Mouse (Mus musculus) myocyte (in vitro differentiated cells): ENCODE measurements around the gene Kank3. TPM values are rescaled to one million over a fixed set of nuclear protein-coding genes. Genes with fewer than 3 reads are reported as not detected.

ENCODE experiments used
- H3K27me3 ChIP-seq: one replicate; pipeline ENCODE4 v1.6.1; 2011; ENCODE audit not compliant: control insufficient read depth, insufficient read depth, insufficient read length
- H3K36me3 ChIP-seq: one replicate; pipeline ENCODE4 v1.6.1; 2011; ENCODE audit not compliant: control insufficient read depth, insufficient read depth
- H3K4me2 ChIP-seq: one replicate; pipeline ENCODE4 v1.6.1; 2011; ENCODE audit warnings: low read depth, control low read depth
- H3K4me3 ChIP-seq: one replicate; pipeline ENCODE4 v1.5.1; 2011; ENCODE audit warnings: mild to moderate bottlenecking, control low read depth, moderate library complexity
- H3K79me2 ChIP-seq: one replicate; pipeline ENCODE4 v1.6.1; 2011; ENCODE audit not compliant: control insufficient read depth, insufficient read depth
- H3ac ChIP-seq: one replicate; pipeline ENCODE4 v1.6.1; 2011; ENCODE audit not compliant: control insufficient read depth, insufficient read length
- CEBPB ChIP-seq: IDR thresholded peaks from 2 replicates; pipeline ENCODE4 v1.6.1; 2011; ENCODE audit warnings: mild to moderate bottlenecking, moderate library complexity; ENCODE audit not compliant: poor library complexity, insufficient read depth, severe bottlenecking
- E2F4 ChIP-seq: IDR thresholded peaks from one replicate; pipeline ENCODE4 v1.6.1; 2011; ENCODE audit warnings: mild to moderate bottlenecking, control low read depth, moderate library complexity; ENCODE audit not compliant: insufficient read depth
- MAX ChIP-seq: IDR thresholded peaks from one replicate; pipeline ENCODE4 v1.6.1; 2011; ENCODE audit warnings: low read depth, mild to moderate bottlenecking, control low read depth
- MYOD1 ChIP-seq, 3 experiments: IDR thresholded peaks; one replicate each; pipeline ENCODE4 v1.6.1; 2011; ENCODE audit warnings: control low read depth in 2 of 3, low read depth in 2 of 3, mild to moderate bottlenecking in 2 of 3, moderate library complexity in 1 of 3; ENCODE audit not compliant: insufficient read length in 2 of 3, control insufficient read depth in 1 of 3
- MYOG ChIP-seq, 3 experiments: IDR thresholded peaks; one replicate each; pipeline ENCODE4 v1.6.1; 2011; ENCODE audit warnings: control low read depth in 2 of 3, low read depth in 2 of 3, mild to moderate bottlenecking in 2 of 3; ENCODE audit not compliant: insufficient read length in 2 of 3, control insufficient read depth in 1 of 3, insufficient read depth in 1 of 3
- POLR2A ChIP-seq: IDR thresholded peaks from one replicate; pipeline ENCODE4 v1.6.1; 2011; ENCODE audit warnings: low read depth, mild to moderate bottlenecking, control low read depth, moderate library complexity; ENCODE audit not compliant: insufficient read length
- POLR2AphosphoS2 ChIP-seq: IDR thresholded peaks from one replicate; pipeline ENCODE4 v1.6.1; 2011; ENCODE audit warnings: low read depth, control low read depth; ENCODE audit not compliant: insufficient read length
- REST ChIP-seq: IDR thresholded peaks from one replicate; pipeline ENCODE4 v1.6.1; 2011; ENCODE audit warnings: mild to moderate bottlenecking, control low read depth, moderate library complexity; ENCODE audit not compliant: insufficient read depth, insufficient read length
- SRF ChIP-seq: IDR thresholded peaks from one replicate; pipeline ENCODE4 v1.6.1; 2011; ENCODE audit warnings: low read depth; ENCODE audit not compliant: control insufficient read depth, insufficient read length
- TCF12 ChIP-seq: IDR thresholded peaks from one replicate; pipeline ENCODE4 v1.6.1; 2011; ENCODE audit warnings: mild to moderate bottlenecking, control low read depth; ENCODE audit not compliant: poor library complexity, insufficient read depth, severe bottlenecking
- TCF3 ChIP-seq: IDR thresholded peaks from one replicate; pipeline ENCODE4 v1.6.1; 2011; ENCODE audit warnings: low read depth, control low read depth; ENCODE audit not compliant: insufficient read length
- USF1 ChIP-seq: IDR thresholded peaks from one replicate; pipeline ENCODE4 v1.6.1; 2011; ENCODE audit warnings: low read depth, mild to moderate bottlenecking, control low read depth, moderate library complexity
- polyA plus RNA-seq: library from polyadenylated mRNA; unstranded; fragments of >200 nt; fragmentation: generic; extraction: Trizol; gene quantifications from one replicate; pipeline ENCODE4 v1.2.1, GENCODE M21; 2012; ENCODE audit warnings: missing spikeins

The Kank3 gene
- polyA plus RNA-seq, 1 experiment, result 8.3 TPM

GRCm38 (mm10) chr17:33815399-33815798 is 5.1 kb downstream of the Kank3 start:
- H3ac ChIP-seq, result no peak overlapping the region
- TF ChIP-seq E2F4 (no peak), MYOG (IDR thresholded peaks at IDR 0.05; ENCODE audit: control insufficient read depth in 1 of 3, insufficient read depth in 1 of 3, insufficient read length in 2 of 3, low read depth in 2 of 3) (no peak), MAX (no peak)
- H3K4me2 ChIP-seq, result no peak overlapping the region
- H3K4me3 ChIP-seq, result no peak overlapping the region
- no peaks in the 10 kb centered on the region for H3K27me3 ChIP-seq
- no peaks in the 10 kb centered on the region for H3K79me2 ChIP-seq
- H3K36me3 ChIP-seq, result no peaks in the 10 kb centered on the region

DNA sequence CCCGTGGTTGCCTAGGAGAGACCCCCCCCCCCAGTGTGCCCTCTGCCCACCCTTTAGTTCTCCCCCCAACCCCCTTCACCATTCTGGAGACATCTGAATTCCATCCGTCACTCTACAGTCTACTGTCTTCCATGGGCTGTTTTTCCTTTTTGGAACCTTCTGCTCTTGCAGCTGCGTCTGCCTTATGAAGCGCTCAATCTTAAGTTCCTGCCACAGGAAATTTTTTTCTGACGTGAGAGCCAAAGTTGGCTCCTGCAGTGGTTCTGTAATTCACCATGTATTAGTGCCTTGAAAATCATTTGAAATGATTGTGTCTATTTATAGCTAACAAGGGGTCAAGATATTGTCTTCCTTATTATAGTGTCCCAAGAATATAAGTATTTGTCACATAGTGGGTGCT is 6.3 kb downstream of the Kank3 start:
- Histone ChIP-seq H3K4me2 (peak overlapping the region; percentile 91), H3K4me3 (peak overlapping the region; percentile 26), H3K27me3 (no peaks in the 10 kb centered on the region), H3K36me3 (peaks cover 12% of the 10 kb centered on the region), H3ac (no peak overlapping the region), H3K79me2 (no peaks in the 10 kb centered on the region)
- TF ChIP-seq MYOD1 (IDR thresholded peaks at IDR 0.05; ENCODE audit: control insufficient read depth in 1 of 3, insufficient read length in 2 of 3, low read depth in 2 of 3), result no peak
- no peak for TF ChIP-seq TCF3
- no peak for TF ChIP-seq E2F4
- TF ChIP-seq REST, result no peak
- TF ChIP-seq MYOG (IDR thresholded peaks at IDR 0.05; ENCODE audit: control insufficient read depth in 1 of 3, insufficient read depth in 1 of 3, insufficient read length in 2 of 3, low read depth in 2 of 3), result no peak
- TF ChIP-seq POLR2AphosphoS2, result no peak
- TF ChIP-seq MAX, result no peak
- TF ChIP-seq CEBPB, result no peak
- TF ChIP-seq POLR2A, result no peak
- TF ChIP-seq USF1, result no peak
- TF ChIP-seq SRF, result no peak

GRCm38 (mm10) chr17:33817184-33817968 is 7.1 kb downstream of the Kank3 start:
- TF ChIP-seq MYOG (IDR thresholded peaks at IDR 0.05; ENCODE audit: control insufficient read depth in 1 of 3, insufficient read depth in 1 of 3, insufficient read length in 2 of 3, low read depth in 2 of 3) (peak; percentile 15 to 88 (median 79)), USF1 (no peak), TCF3 (peak; percentile 31), MAX (no peak), TCF12 (no peak), CEBPB (no peak), POLR2AphosphoS2 (peak; percentile 86), SRF (no peak), POLR2A (peak; percentile 77), MYOD1 (IDR thresholded peaks at IDR 0.05; ENCODE audit: control insufficient read depth in 1 of 3, insufficient read length in 2 of 3, low read depth in 2 of 3) (peak in 2 of 3 experiments; percentile 68 to 90), E2F4 (no peak), REST (no peak)
- H3ac ChIP-seq, result peak overlapping the region; percentile 7
- no peaks in the 10 kb centered on the region for H3K27me3 ChIP-seq
- H3K79me2 ChIP-seq, result peaks cover 2% of the 10 kb centered on the region
- H3K36me3 ChIP-seq, result peaks cover 20% of the 10 kb centered on the region
- H3K4me3 ChIP-seq, result peak overlapping the region; percentile 26
- H3K4me2 ChIP-seq, result peak overlapping the region; percentile 91

GRCm38 (mm10) chr17:33817969-33818643 is 7.8 kb downstream of the Kank3 start:
- no peaks in the 10 kb centered on the region for H3K27me3 ChIP-seq
- peak overlapping the region; percentile 26 for H3K4me3 ChIP-seq
- H3K36me3 ChIP-seq, result peaks cover 24% of the 10 kb centered on the region
- peaks cover 9% of the 10 kb centered on the region for H3K79me2 ChIP-seq
- peak overlapping the region; percentile 91 for H3K4me2 ChIP-seq
- H3ac ChIP-seq, result peak overlapping the region; percentile 7
- TF ChIP-seq MAX (no peak), MYOG (IDR thresholded peaks at IDR 0.05; ENCODE audit: control insufficient read depth in 1 of 3, insufficient read depth in 1 of 3, insufficient read length in 2 of 3, low read depth in 2 of 3) (no peak), USF1 (no peak), E2F4 (no peak), SRF (no peak), POLR2AphosphoS2 (no peak), TCF12 (no peak), CEBPB (no peak), POLR2A (no peak), TCF3 (no peak), REST (no peak), MYOD1 (IDR thresholded peaks at IDR 0.05; ENCODE audit: control insufficient read depth in 1 of 3, insufficient read length in 2 of 3, low read depth in 2 of 3) (no peak)
